Mouse (Mus musculus): ENCODE measurements at regions not wholly inside any gene's neighbourhood (a gene's known extent, or its start where the extent isn't known, plus 50 kb on each side); places are given as distances from the start of the nearest gene placed in this dataset.

GRCm38 (mm10) chr3:148324911-148325621 lies 665.3 kb downstream of the Adgrl2 start:
- ATAC-seq (replicated peaks in 1 of 2; ENCODE audit: insufficient read depth in 1 of 2, low FRiP score in 2 of 2, low TSS enrichment in 1 of 2, low read depth in 1 of 2, poor library complexity in 2 of 2, severe bottlenecking in 2 of 2) = peak; percentile 10 to 17; a peak in 1 of 4 replicates

GRCm38 (mm10) chr3:148321894-148322293 lies 668.5 kb downstream of the Adgrl2 start:
- no peak for ATAC-seq (replicated peaks in 1 of 2; ENCODE audit: insufficient read depth in 1 of 2, low FRiP score in 2 of 2, low TSS enrichment in 1 of 2, low read depth in 1 of 2, poor library complexity in 2 of 2, severe bottlenecking in 2 of 2)

- no peak for ATAC-seq (replicated peaks in 1 of 2; ENCODE audit: insufficient read depth in 1 of 2, low FRiP score in 2 of 2, low TSS enrichment in 1 of 2, low read depth in 1 of 2, poor library complexity in 2 of 2, severe bottlenecking in 2 of 2)
These were observed 674.2 kb downstream of the Adgrl2 start for GRCm38 (mm10) chr3:148316198-148316597.

- no peak for ATAC-seq (replicated peaks in 1 of 2; ENCODE audit: insufficient read depth in 1 of 2, low FRiP score in 2 of 2, low TSS enrichment in 1 of 2, low read depth in 1 of 2, poor library complexity in 2 of 2, severe bottlenecking in 2 of 2)
These were observed 675.1 kb downstream of the Adgrl2 start for GRCm38 (mm10) chr3:148315286-148315685.

GRCm38 (mm10) chr3:148295515-148295914 lies 694.8 kb downstream of the Adgrl2 start:
- no peak for ATAC-seq (replicated peaks in 1 of 2; ENCODE audit: insufficient read depth in 1 of 2, low FRiP score in 2 of 2, low TSS enrichment in 1 of 2, low read depth in 1 of 2, poor library complexity in 2 of 2, severe bottlenecking in 2 of 2)

GRCm38 (mm10) chr3:148278978-148279377 lies 711.4 kb downstream of the Adgrl2 start:
- ATAC-seq (replicated peaks in 1 of 2; ENCODE audit: insufficient read depth in 1 of 2, low FRiP score in 2 of 2, low TSS enrichment in 1 of 2, low read depth in 1 of 2, poor library complexity in 2 of 2, severe bottlenecking in 2 of 2) = no peak

- peak in 1 of 2 experiments; percentile 7; a peak in 2 of 4 replicates for ATAC-seq (replicated peaks in 1 of 2; ENCODE audit: insufficient read depth in 1 of 2, low FRiP score in 2 of 2, low TSS enrichment in 1 of 2, low read depth in 1 of 2, poor library complexity in 2 of 2, severe bottlenecking in 2 of 2)
These were observed 718.1 kb downstream of the Adgrl2 start for GRCm38 (mm10) chr3:148272159-148272848.

GRCm38 (mm10) chr3:148268812-148269211 lies 721.5 kb downstream of the Adgrl2 start:
- ATAC-seq (replicated peaks in 1 of 2; ENCODE audit: insufficient read depth in 1 of 2, low FRiP score in 2 of 2, low TSS enrichment in 1 of 2, low read depth in 1 of 2, poor library complexity in 2 of 2, severe bottlenecking in 2 of 2) = no peak

GRCm38 (mm10) chr3:148259211-148259610 lies 731.1 kb downstream of the Adgrl2 start:
- ATAC-seq (replicated peaks in 1 of 2; ENCODE audit: insufficient read depth in 1 of 2, low FRiP score in 2 of 2, low TSS enrichment in 1 of 2, low read depth in 1 of 2, poor library complexity in 2 of 2, severe bottlenecking in 2 of 2) = no peak

- ATAC-seq (replicated peaks in 1 of 2; ENCODE audit: insufficient read depth in 1 of 2, low FRiP score in 2 of 2, low TSS enrichment in 1 of 2, low read depth in 1 of 2, poor library complexity in 2 of 2, severe bottlenecking in 2 of 2) = peak; percentile 94 to 96
These were observed 741.7 kb downstream of the Adgrl2 start for GRCm38 (mm10) chr3:148248617-148249016.

GRCm38 (mm10) chr3:148246786-148247185 lies 743.6 kb downstream of the Adgrl2 start:
- ATAC-seq (replicated peaks in 1 of 2; ENCODE audit: insufficient read depth in 1 of 2, low FRiP score in 2 of 2, low TSS enrichment in 1 of 2, low read depth in 1 of 2, poor library complexity in 2 of 2, severe bottlenecking in 2 of 2) = 0 out of 4 replicates have a peak, but pooled peaks of 1 of the 2 experiments have one; percentile 43

- no peak for ATAC-seq (replicated peaks in 1 of 2; ENCODE audit: insufficient read depth in 1 of 2, low FRiP score in 2 of 2, low TSS enrichment in 1 of 2, low read depth in 1 of 2, poor library complexity in 2 of 2, severe bottlenecking in 2 of 2)
These were observed 752.3 kb downstream of the Adgrl2 start for GRCm38 (mm10) chr3:148238093-148238492.

GRCm38 (mm10) chr3:148237555-148237954 lies 752.8 kb downstream of the Adgrl2 start:
- no peak for ATAC-seq (replicated peaks in 1 of 2; ENCODE audit: insufficient read depth in 1 of 2, low FRiP score in 2 of 2, low TSS enrichment in 1 of 2, low read depth in 1 of 2, poor library complexity in 2 of 2, severe bottlenecking in 2 of 2)

GRCm38 (mm10) chr3:148233616-148234015 lies 756.7 kb downstream of the Adgrl2 start:
- ATAC-seq (replicated peaks in 1 of 2; ENCODE audit: insufficient read depth in 1 of 2, low FRiP score in 2 of 2, low TSS enrichment in 1 of 2, low read depth in 1 of 2, poor library complexity in 2 of 2, severe bottlenecking in 2 of 2) = no peak

GRCm38 (mm10) chr3:148229192-148229591 lies 761.2 kb downstream of the Adgrl2 start:
- ATAC-seq (replicated peaks in 1 of 2; ENCODE audit: insufficient read depth in 1 of 2, low FRiP score in 2 of 2, low TSS enrichment in 1 of 2, low read depth in 1 of 2, poor library complexity in 2 of 2, severe bottlenecking in 2 of 2) = no peak

GRCm38 (mm10) chr3:148228002-148228707 lies 762.2 kb downstream of the Adgrl2 start:
- ATAC-seq (replicated peaks in 1 of 2; ENCODE audit: insufficient read depth in 1 of 2, low FRiP score in 2 of 2, low TSS enrichment in 1 of 2, low read depth in 1 of 2, poor library complexity in 2 of 2, severe bottlenecking in 2 of 2) = no peak

- peak; percentile 96 to 98 for ATAC-seq (replicated peaks in 1 of 2; ENCODE audit: insufficient read depth in 1 of 2, low FRiP score in 2 of 2, low TSS enrichment in 1 of 2, low read depth in 1 of 2, poor library complexity in 2 of 2, severe bottlenecking in 2 of 2)
These were observed 769.5 kb downstream of the Adgrl2 start for GRCm38 (mm10) chr3:148220826-148221225.

GRCm38 (mm10) chr3:148220024-148220590 lies 770.2 kb downstream of the Adgrl2 start:
- ATAC-seq (replicated peaks in 1 of 2; ENCODE audit: insufficient read depth in 1 of 2, low FRiP score in 2 of 2, low TSS enrichment in 1 of 2, low read depth in 1 of 2, poor library complexity in 2 of 2, severe bottlenecking in 2 of 2) = no peak

All from hematopoietic stem cell, adult 5-6 weeks (primary cell).